Mouse (Mus musculus): ENCODE results near the gene Olfr961.

Gene Olfr961

GRCm38 (mm10) chr9:39644785-39645184, at the start of gene Olfr961:
Olfr961 (plus strand) TSS chr9:39645085.
- DNase-seq (ENCODE audit: low read depth, low spot score) = no peak

- DNase-seq (ENCODE audit: low read depth, low spot score) = no peak
These were observed 42.2 kb upstream of the Olfr961 start for GRCm38 (mm10) chr9:39602536-39603332.

- DNase-seq (ENCODE audit: low read depth, low spot score) = no peak
These were observed 41.5 kb upstream of the Olfr961 start for GRCm38 (mm10) chr9:39603333-39603845.

- peak; percentile 22 for DNase-seq (ENCODE audit: low read depth, low spot score)
These were observed 40.9 kb upstream of the Olfr961 start, which contains the start of gene AW551984 for GRCm38 (mm10) chr9:39603999-39604453. AW551984 (minus strand) TSS chr9:39604403.

GRCm38 (mm10) chr9:39608497-39608896, 36.4 kb upstream of the Olfr961 start:
- DNase-seq (ENCODE audit: low read depth, low spot score) = no peak

- no peak for DNase-seq (ENCODE audit: low read depth, low spot score)
These were observed 34.5 kb upstream of the Olfr961 start, which contains the start of gene Olfr148 for GRCm38 (mm10) chr9:39610355-39610754. Olfr148 (plus strand) TSS chr9:39610655.

- DNase-seq (ENCODE audit: low read depth, low spot score) = no peak
These were observed 32.9 kb upstream of the Olfr961 start for GRCm38 (mm10) chr9:39611953-39612352.

- DNase-seq (ENCODE audit: low read depth, low spot score) = no peak
These were observed 23.8 kb upstream of the Olfr961 start, which contains the start of gene Olfr960 for GRCm38 (mm10) chr9:39621073-39621472. Olfr960 (plus strand) TSS chr9:39621373.

- no peak for DNase-seq (ENCODE audit: low read depth, low spot score)
These were observed 21.1 kb upstream of the Olfr961 start for GRCm38 (mm10) chr9:39623783-39624182.

- DNase-seq (ENCODE audit: low read depth, low spot score) = no peak
These were observed 20.2 kb upstream of the Olfr961 start for GRCm38 (mm10) chr9:39624711-39625110.

GRCm38 (mm10) chr9:39629069-39629468, 15.8 kb upstream of the Olfr961 start:
- DNase-seq (ENCODE audit: low read depth, low spot score) = no peak

- DNase-seq (ENCODE audit: low read depth, low spot score) = no peak
These were observed 10.8 kb upstream of the Olfr961 start for GRCm38 (mm10) chr9:39633913-39634594.

GRCm38 (mm10) chr9:39647382-39647781, 2.5 kb downstream of the Olfr961 start:
- no peak for DNase-seq (ENCODE audit: low read depth, low spot score)

GRCm38 (mm10) chr9:39654756-39655396, 10.0 kb downstream of the Olfr961 start:
- no peak for DNase-seq (ENCODE audit: low read depth, low spot score)

- DNase-seq (ENCODE audit: low read depth, low spot score) = no peak
These were observed 22.0 kb downstream of the Olfr961 start, which contains the start of gene Olfr963 for GRCm38 (mm10) chr9:39666905-39667304. Olfr963 (plus strand) TSS chr9:39667205.

GRCm38 (mm10) chr9:39669723-39670122, 24.8 kb downstream of the Olfr961 start:
- DNase-seq (ENCODE audit: low read depth, low spot score) = no peak

GRCm38 (mm10) chr9:39674820-39675219, 29.9 kb downstream of the Olfr961 start:
- no peak for DNase-seq (ENCODE audit: low read depth, low spot score)

GRCm38 (mm10) chr9:39678557-39678956, 33.7 kb downstream of the Olfr961 start:
- no peak for DNase-seq (ENCODE audit: low read depth, low spot score)

- DNase-seq (ENCODE audit: low read depth, low spot score) = no peak
These were observed 34.4 kb downstream of the Olfr961 start for GRCm38 (mm10) chr9:39679280-39679679.

Data from skeletal muscle tissue, adult 2 months (tissue).